Mouse (Mus musculus) kidney, embryonic 16.5 days (tissue): Measurements from ENCODE around the gene Skap2. TPM values are rescaled to one million over a fixed set of nuclear protein-coding genes. Genes with fewer than 3 reads are reported as not detected.

Source experiments
- ATAC-seq: fragments of 200-750 bp; cut with Nextera tagmentation; 2 replicates; pipeline ENCODE4 v1.8.0; 2017; ENCODE audit warnings: moderate TSS enrichment; ENCODE audit not compliant: low FRiP score, low TSS enrichment
- H3K27ac ChIP-seq: fragments of 300-500 bp; sonication (generic); 2 replicates; pipeline ENCODE4 v1.5.1; 2014; ENCODE audit warnings: low read length
- H3K27me3 ChIP-seq: fragments of 300-500 bp; sonication (generic); 2 replicates; pipeline ENCODE4 v1.6.1; 2014; ENCODE audit warnings: low read length, control low read depth, mixed read lengths; ENCODE audit not compliant: insufficient read depth
- H3K36me3 ChIP-seq: fragments of 300-500 bp; sonication (generic); 2 replicates; pipeline ENCODE4 v1.6.1; 2014; ENCODE audit warnings: low read length, control low read depth, mixed read lengths; ENCODE audit not compliant: insufficient read depth
- H3K4me1 ChIP-seq: fragments of 300-500 bp; sonication (generic); 2 replicates; pipeline ENCODE4 v1.6.1; 2014; ENCODE audit warnings: low read length, control low read depth, mixed read lengths; ENCODE audit not compliant: insufficient read depth
- H3K4me2 ChIP-seq: fragments of 300-500 bp; sonication (generic); replicated peaks from 2 replicates; pipeline ENCODE4 v1.6.1; 2014; ENCODE audit warnings: low read depth, low read length
- H3K4me3 ChIP-seq: fragments of 300-500 bp; sonication (generic); 2 replicates; pipeline ENCODE4 v1.5.1; 2014; ENCODE audit warnings: mild to moderate bottlenecking, low read length
- H3K9ac ChIP-seq: fragments of 300-500 bp; sonication (generic); replicated peaks from 2 replicates; pipeline ENCODE4 v1.6.1; 2014; ENCODE audit warnings: low read length
- H3K9me3 ChIP-seq: fragments of 300-500 bp; sonication (generic); 2 replicates; pipeline ENCODE4 v1.6.1; 2016; ENCODE audit warnings: low read length, control low read depth
- WGBS: fragments of 180-500 bp; shearing (Covaris S2); extraction: QIAGEN DNeasy Blood & Tissue Kit; methylation state at CpG from one replicate; pipeline ENCODE4 v1.1.7; 2014; 5-methylcytosine and 5-hydroxymethylcytosine counted together
- polyA plus RNA-seq: library from polyadenylated mRNA; unstranded; fragments of >200 nt; fragmentation: Nextera tagmentation; extraction: Ambion mirVana; gene quantifications from 2 replicates; pipeline ENCODE4 v1.2.1, GENCODE M21; 2015

The Skap2 gene
- polyA plus RNA-seq: 35.4 and 36.8 TPM in 2 replicates

DNA sequence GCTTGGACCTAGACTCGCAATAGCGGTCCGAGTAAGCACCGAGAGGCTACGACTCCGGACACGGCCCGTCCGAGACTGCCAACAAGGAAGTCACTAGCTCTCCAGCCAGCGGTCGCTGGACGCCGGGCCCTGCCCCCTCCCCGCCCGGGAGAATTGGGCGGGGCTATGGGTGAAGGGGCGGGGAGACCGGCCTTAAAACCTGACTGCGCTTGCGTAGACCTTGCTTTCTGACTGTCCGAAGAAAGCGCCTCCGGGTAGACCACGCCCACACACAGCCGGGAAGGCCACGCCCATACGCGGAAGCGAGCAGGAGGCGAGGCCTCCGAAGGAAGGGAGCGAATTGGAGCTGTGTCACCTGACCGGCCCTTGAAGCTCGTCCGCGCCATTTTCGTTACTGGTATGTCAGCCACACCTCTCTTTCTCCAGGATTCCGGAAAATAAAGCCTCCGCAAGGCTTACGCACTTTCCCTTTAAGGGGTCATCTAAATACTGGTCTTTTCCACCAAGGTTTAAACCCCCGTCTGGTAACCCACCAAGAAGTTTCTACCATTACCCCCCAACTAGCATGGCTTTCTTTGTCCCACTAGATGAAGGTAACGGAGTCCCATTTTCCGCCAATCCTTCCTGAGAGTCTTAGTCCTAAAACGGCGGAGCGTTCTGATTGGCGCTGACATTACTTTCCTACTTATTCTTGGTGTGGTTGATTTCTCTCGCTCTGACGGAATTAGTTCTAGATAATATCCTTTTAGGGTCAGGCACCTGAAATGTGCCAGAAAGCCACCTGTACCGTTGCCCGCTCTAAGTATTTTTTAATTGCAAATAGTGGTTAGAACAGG lies at the start of gene Skap2:
Skap2 (minus strand) TSS at position 141 of the 836 bp plus-strand sequence.
- Histone ChIP-seq H3K27me3 (peaks cover 7% of the 10 kb centered on the region), H3K4me2 (peak within 1 kb of the TSS; percentile 60), H3K27ac (peak within 1 kb of the TSS; percentile 70; the same call in 1 of the 2 replicates), H3K9ac (peak within 1 kb of the TSS; percentile 72), H3K9me3 (no peaks in the 10 kb centered on the region), H3K36me3 (no peaks in the 10 kb centered on the region), H3K4me1 (0 out of 2 replicates have a peak, but pooled peaks cover 4% of the 10 kb centered on the region), H3K4me3 (peak within 1 kb of the TSS; percentile 85)
- peak; percentile 98 for ATAC-seq
- under 1% methylated on average over 51 of the region's 51 CpGs for WGBS

DNA sequence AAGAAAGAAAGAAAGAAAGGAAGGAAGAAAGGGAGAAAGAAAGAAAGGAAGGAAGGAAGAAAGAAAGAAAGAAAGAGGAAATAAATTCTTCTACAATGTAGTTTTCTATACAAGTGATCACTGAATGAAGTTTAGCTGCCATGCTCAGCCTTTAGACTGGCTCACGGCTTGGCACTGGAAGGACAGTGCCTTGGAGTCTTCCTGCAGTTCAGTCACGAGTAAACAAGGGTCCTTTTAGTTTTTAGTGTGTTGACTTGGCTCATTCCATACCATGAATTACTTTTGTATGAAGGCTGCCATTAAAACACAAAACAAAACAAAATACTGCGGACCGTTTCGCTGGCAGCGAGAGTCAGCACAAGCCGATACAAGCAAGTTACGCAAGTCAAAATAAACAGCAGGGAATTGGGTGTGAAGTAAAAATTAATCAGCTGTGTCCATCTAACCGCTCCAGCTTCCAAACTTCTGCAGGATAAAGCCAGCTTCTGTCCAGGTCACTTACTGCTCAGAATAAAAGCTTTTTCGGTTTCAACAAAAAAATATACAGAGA lies 46.6 kb upstream of the Skap2 start:
- Histone ChIP-seq H3K27ac (no peak overlapping the region), H3K36me3 (no peaks in the 10 kb centered on the region), H3K4me2 (peak overlapping the region; percentile 35), H3K9me3 (no peaks in the 10 kb centered on the region), H3K9ac (no peak overlapping the region), H3K4me3 (no peak overlapping the region; the same call in 1 of the 2 replicates), H3K27me3 (peaks cover 7% of the 10 kb centered on the region; the same call in 1 of the 2 replicates), H3K4me1 (peaks cover 8% of the 10 kb centered on the region; the same call in 1 of the 2 replicates)
- no peak for ATAC-seq
- WGBS: 26% methylated on average over 10 of the region's 10 CpGs

DNA sequence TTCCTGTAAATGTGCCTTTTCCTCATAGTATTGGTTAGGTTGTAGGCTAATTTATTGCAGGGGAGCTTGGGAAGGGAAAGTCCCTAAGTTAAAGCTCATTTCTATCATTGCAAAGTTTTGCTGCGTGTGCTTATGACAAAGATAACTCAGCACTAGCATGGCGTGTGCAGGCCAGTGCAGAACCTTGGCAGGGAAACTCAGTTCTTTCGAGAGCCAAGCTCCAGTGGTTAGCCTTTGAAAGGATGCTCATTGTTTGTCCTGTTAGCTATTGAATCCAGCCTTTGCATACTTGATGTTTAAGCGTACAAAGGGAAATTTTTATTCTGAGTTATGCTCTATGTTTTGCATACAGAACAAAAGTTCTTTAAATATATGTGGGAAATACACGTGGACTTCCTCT lies 45.8 kb upstream of the Skap2 start:
- Histone ChIP-seq H3K27me3 (peaks cover 7% of the 10 kb centered on the region; the same call in 1 of the 2 replicates), H3K4me2 (no peak overlapping the region), H3K27ac (no peak overlapping the region), H3K4me1 (peaks cover 8% of the 10 kb centered on the region; the same call in 1 of the 2 replicates), H3K9me3 (no peaks in the 10 kb centered on the region), H3K9ac (no peak overlapping the region), H3K4me3 (no peak overlapping the region), H3K36me3 (no peaks in the 10 kb centered on the region)
- ATAC-seq: no peak
- WGBS: 58% methylated on average over 5 of the region's 5 CpGs

DNA sequence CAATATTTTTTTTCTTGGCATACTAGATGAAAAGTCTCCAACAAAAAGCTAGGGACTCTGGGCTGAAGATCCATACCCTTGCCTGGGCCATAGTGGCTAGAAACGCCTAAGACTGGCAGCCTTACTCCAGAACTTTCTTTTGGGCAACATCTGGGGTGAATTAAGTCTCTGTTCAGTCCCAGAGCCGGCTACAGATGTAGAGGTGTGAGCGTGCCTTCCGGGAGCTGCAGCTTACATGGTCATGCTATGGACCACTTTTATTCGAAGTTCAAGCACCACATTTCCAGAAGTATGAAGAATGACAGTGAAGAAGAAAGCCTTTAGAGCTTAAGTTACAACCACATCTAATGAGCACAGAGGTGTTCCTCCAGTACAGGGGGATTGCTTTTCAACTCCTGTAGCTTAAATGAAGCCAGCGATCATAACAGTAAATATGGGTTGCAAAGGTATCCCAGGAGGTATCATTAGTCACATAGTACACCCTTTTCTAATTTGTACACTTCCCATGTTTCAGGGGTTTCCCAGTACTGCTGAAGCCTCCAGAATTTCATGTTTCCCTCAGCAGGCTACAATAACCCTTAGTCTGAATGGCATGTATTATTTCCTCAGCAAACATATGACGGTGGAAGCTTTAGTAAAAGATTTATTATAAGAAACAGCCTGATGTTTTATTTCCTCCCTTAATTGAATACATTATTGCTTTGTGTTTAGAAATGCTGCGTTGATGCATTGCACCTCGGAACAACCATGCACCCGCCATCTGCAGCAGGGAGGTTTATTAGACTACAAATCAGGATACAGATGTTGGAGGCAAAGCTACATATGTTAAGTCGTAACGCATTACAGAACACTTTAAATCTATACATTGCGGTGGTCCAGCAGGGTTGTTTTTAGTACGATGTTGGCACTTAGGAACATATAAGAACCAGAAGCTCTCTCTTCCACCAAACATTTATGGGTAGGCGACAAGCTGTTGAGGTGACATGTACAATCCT lies 41.5 kb upstream of the Skap2 start:
- Histone ChIP-seq H3K4me2 (no peak overlapping the region), H3K4me1 (no peaks in the 10 kb centered on the region; the same call in 1 of the 2 replicates), H3K27me3 (peaks cover 7% of the 10 kb centered on the region; the same call in 1 of the 2 replicates), H3K4me3 (no peak overlapping the region), H3K36me3 (no peaks in the 10 kb centered on the region), H3K27ac (no peak overlapping the region), H3K9me3 (no peaks in the 10 kb centered on the region), H3K9ac (no peak overlapping the region)
- 69% methylated on average over 15 of the region's 15 CpGs for WGBS
- no peak for ATAC-seq

DNA sequence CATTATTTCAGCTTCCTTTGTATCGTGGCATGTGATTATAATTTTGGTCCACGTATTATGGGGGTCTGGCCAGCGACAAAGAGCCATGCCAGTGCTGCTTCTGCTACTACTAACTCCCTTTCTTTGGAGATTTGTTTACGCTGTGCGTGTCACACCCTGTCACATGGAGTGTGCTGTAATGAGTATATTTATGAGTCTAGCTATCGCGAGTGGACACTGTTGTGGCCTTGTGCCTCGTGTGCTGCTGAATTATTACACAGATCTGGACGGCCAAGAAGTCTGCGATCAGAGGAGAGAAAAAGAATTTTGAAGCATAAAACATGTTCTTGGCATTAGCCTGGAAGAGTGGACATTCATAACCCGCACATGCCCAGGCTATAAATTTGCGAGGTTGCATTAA lies 37.7 kb upstream of the Skap2 start:
- 0 out of 2 replicates have a peak, but pooled peaks have one; percentile 69 for ATAC-seq
- no peak overlapping the region for H3K27ac ChIP-seq
- 46% methylated on average over 12 of the region's 12 CpGs for WGBS
- no peaks in the 10 kb centered on the region; the same call in 1 of the 2 replicates for H3K4me1 ChIP-seq
- H3K9ac ChIP-seq: no peak overlapping the region
- H3K4me2 ChIP-seq: no peak overlapping the region
- H3K27me3 ChIP-seq: no peaks in the 10 kb centered on the region
- H3K4me3 ChIP-seq: no peak overlapping the region
- H3K9me3 ChIP-seq: no peaks in the 10 kb centered on the region
- no peaks in the 10 kb centered on the region for H3K36me3 ChIP-seq

DNA sequence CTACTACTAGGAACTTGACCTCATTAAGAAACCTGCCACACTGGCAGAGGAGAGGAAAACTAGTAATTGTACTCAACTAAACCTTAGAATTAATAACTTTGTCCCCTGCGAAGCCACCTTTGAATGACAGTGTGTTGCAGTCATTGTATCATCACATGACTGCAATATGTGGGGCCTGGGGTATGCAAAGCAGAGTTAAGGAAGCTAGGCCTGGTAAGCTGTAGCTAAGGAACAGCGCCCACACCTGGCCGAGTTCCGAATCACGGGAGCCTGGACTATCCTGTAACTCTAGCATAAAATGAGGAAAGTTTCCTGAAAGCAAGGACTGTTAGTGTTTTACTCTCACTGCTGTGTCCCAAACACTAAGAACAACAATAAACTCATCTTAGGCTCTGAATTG lies 33.2 kb upstream of the Skap2 start:
- WGBS: 67% methylated on average over 5 of the region's 5 CpGs
- no peak overlapping the region for H3K4me3 ChIP-seq
- no peaks in the 10 kb centered on the region; the same call in 1 of the 2 replicates for H3K4me1 ChIP-seq
- H3K27me3 ChIP-seq: no peaks in the 10 kb centered on the region
- H3K27ac ChIP-seq: no peak overlapping the region
- H3K36me3 ChIP-seq: no peaks in the 10 kb centered on the region
- no peak overlapping the region for H3K9ac ChIP-seq
- no peak for ATAC-seq
- no peak overlapping the region for H3K4me2 ChIP-seq
- no peaks in the 10 kb centered on the region for H3K9me3 ChIP-seq

DNA sequence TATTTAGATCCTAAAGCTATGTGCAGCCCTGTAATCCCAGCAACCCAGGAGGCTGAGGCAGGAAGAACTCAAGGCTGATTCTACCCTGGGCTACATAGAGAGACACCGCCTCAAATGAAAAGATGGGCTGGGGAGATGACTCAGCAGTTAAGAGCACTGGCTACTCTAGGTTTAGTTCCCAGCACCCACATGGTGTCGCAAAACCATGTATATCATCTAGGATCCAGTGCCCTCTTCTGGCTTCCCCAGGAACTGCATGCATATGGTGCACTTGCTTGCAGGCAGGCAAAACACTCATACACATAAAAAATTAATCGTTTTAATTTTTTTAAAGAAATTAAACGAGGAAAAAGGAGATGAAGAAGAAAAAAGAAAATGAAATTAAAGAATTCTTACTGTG lies 23.7 kb upstream of the Skap2 start:
- no peak for ATAC-seq

DNA sequence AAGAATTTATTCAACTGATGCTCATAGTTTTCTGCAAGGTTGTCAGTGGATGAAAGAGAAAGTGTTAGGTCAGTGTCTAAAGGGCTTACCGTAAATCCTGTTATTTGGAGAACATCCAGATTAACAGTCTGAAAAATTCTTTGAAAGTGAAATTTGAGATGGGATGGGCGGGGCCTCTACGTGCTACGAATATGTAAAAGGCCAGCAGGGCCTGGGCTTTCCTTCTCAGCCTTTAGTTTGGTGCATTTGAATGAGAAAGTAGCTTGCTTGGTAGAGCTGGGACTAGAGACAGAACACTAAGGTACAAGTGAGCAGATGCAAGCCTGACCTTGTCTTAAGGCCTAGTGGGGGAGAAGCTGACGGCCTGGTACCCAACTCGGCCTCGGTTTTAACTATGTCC lies 18.8 kb upstream of the Skap2 start:
- Histone ChIP-seq H3K36me3 (no peaks in the 10 kb centered on the region), H3K27me3 (no peaks in the 10 kb centered on the region), H3K27ac (no peak overlapping the region), H3K4me2 (no peak overlapping the region), H3K4me1 (peaks cover 4% of the 10 kb centered on the region; the same call in 1 of the 2 replicates), H3K9me3 (0 out of 2 replicates have a peak, but pooled peaks cover 2% of the 10 kb centered on the region), H3K4me3 (no peak overlapping the region), H3K9ac (no peak overlapping the region)
- no peak for ATAC-seq
- 36% methylated on average over 7 of the region's 7 CpGs for WGBS

More for the DNA sequence above, 23.7 kb upstream of the Skap2 start:
- Histone ChIP-seq H3K9ac (no peak overlapping the region), H3K4me1 (peaks cover 4% of the 10 kb centered on the region; the same call in 1 of the 2 replicates), H3K4me2 (no peak overlapping the region), H3K4me3 (no peak overlapping the region), H3K27me3 (no peaks in the 10 kb centered on the region), H3K27ac (no peak overlapping the region), H3K36me3 (no peaks in the 10 kb centered on the region), H3K9me3 (0 out of 2 replicates have a peak, but pooled peaks cover 2% of the 10 kb centered on the region)
- WGBS: 94% methylated on average over 4 of the region's 4 CpGs

DNA sequence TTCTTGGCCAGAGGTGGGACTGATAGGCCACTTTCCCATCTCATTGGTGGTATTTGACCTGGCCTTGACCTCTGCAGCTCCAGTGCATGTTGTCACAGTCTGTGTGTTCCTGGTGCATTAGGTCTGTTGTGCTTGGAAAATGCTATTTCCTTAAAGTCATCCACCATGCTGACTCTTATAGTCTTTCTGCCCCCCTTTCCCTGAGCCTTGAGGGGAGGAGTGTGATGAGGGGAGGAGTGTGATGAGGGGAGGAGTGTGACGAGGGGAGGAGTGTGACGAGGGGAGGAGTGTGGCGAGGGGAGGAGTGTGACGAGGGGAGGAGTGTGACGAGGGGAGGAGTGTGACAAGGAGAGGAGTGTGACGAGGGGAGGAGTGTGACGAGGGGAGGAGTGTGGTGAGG lies 15.8 kb upstream of the Skap2 start:
- Histone ChIP-seq H3K4me2 (no peak overlapping the region), H3K9ac (no peak overlapping the region), H3K4me1 (peaks cover 4% of the 10 kb centered on the region; the same call in 1 of the 2 replicates), H3K27ac (no peak overlapping the region), H3K36me3 (no peaks in the 10 kb centered on the region), H3K9me3 (no peaks in the 10 kb centered on the region), H3K27me3 (no peaks in the 10 kb centered on the region), H3K4me3 (no peak overlapping the region)
- no peak for ATAC-seq
- 94% methylated on average over 4 of the region's 7 CpGs for WGBS
